Mouse (Mus musculus) MEL (cell line): ENCODE measurements around the gene 4930415O20Rik. TPM values are rescaled to one million over a fixed set of nuclear protein-coding genes. Genes with fewer than 3 reads are reported as not detected.

ENCODE experiments used
- DNase-seq: peaks from one replicate; pipeline ENCODE4 v3.0.0; 2011; ENCODE audit warnings: low read depth, low spot score
- H3K27ac ChIP-seq: 2 replicates; pipeline ENCODE4 v1.5.1; 2012; ENCODE audit warnings: low read depth, mild to moderate bottlenecking, control low read depth, low read length, moderate library complexity; ENCODE audit not compliant: control insufficient read depth
- H3K27me3 ChIP-seq, 2 experiments: fragments of 150-350 bp in 1 of 2; sonication (generic) in 1 of 2; 2 replicates each; pipeline ENCODE4 v1.6.1; 2012; ENCODE audit warnings: low read length in 2 of 2, mild to moderate bottlenecking in 2 of 2, improper control_type of control experiment in 1 of 2, moderate library complexity in 1 of 2; ENCODE audit not compliant: insufficient read depth in 2 of 2, control insufficient read depth in 1 of 2
- H3K36me3 ChIP-seq, 2 experiments: 2 replicates each; pipeline ENCODE4 v1.6.1; 2012 to 2014; ENCODE audit warnings: low read length in 2 of 2, improper control_type of control experiment in 1 of 2, inconsistent platforms in 1 of 2, mild to moderate bottlenecking in 1 of 2; ENCODE audit not compliant: insufficient read depth in 2 of 2, control insufficient read depth in 1 of 2
- H3K4me1 ChIP-seq, 2 experiments: fragments of 150-350 bp in 1 of 2; sonication (generic) in 1 of 2; 2 replicates each; pipeline ENCODE4 v1.6.1; 2012; ENCODE audit warnings: low read length in 2 of 2, improper control_type of control experiment in 1 of 2, mild to moderate bottlenecking in 1 of 2; ENCODE audit not compliant: insufficient read depth in 2 of 2, control insufficient read depth in 1 of 2
- H3K4me3 ChIP-seq, 2 experiments: fragments of 150-350 bp in 1 of 2; sonication (generic) in 1 of 2; 2 replicates each; pipeline ENCODE4 v1.5.1; 2012; ENCODE audit warnings: low read depth in 2 of 2, low read length in 2 of 2, mild to moderate bottlenecking in 2 of 2, moderate library complexity in 2 of 2, control low read depth in 1 of 2, improper control_type of control experiment in 1 of 2; ENCODE audit not compliant: control insufficient read depth in 1 of 2, insufficient read depth in 1 of 2
- H3K79me2 ChIP-seq: 2 replicates; pipeline ENCODE4 v1.6.1; 2012; ENCODE audit warnings: mild to moderate bottlenecking, low read length, moderate library complexity; ENCODE audit not compliant: control insufficient read depth, poor library complexity, insufficient read depth
- H3K9ac ChIP-seq: 2 replicates; pipeline ENCODE4 v1.6.1; 2012; ENCODE audit warnings: low read depth, mild to moderate bottlenecking, control low read depth, low read length, moderate library complexity; ENCODE audit not compliant: control insufficient read depth, poor library complexity, severe bottlenecking
- H3K9me3 ChIP-seq: fragments of 150-350 bp; sonication (generic); replicated peaks from 2 replicates; pipeline ENCODE4 v1.6.1; 2012; ENCODE audit warnings: mild to moderate bottlenecking, low read length, improper control_type of control experiment, moderate library complexity; ENCODE audit not compliant: insufficient read depth
- BHLHE40 ChIP-seq: IDR thresholded peaks from 2 replicates; pipeline ENCODE4 v1.6.1; 2012; ENCODE audit warnings: low read depth, mild to moderate bottlenecking, inconsistent platforms, low read length, improper control_type of control experiment, borderline replicate concordance
- CHD2 ChIP-seq: IDR thresholded peaks from 2 replicates; pipeline ENCODE4 v1.6.1; 2011; ENCODE audit warnings: low read length, improper control_type of control experiment
- ETS1 ChIP-seq: IDR thresholded peaks from 2 replicates; pipeline ENCODE4 v1.6.1; 2012; ENCODE audit warnings: low read depth, mild to moderate bottlenecking, inconsistent platforms, low read length, improper control_type of control experiment, moderate library complexity
- KAT2A ChIP-seq: conservative IDR thresholded peaks from 2 replicates; pipeline ENCODE4 v1.6.1; 2012; ENCODE audit warnings: low read depth, low read length, improper control_type of control experiment, inconsistent platforms
- MAFK ChIP-seq: IDR thresholded peaks from 2 replicates; pipeline ENCODE4 v1.6.1; 2011; ENCODE audit warnings: low read depth, mild to moderate bottlenecking, low read length, improper control_type of control experiment, borderline replicate concordance
- MXI1 ChIP-seq: IDR thresholded peaks from 2 replicates; pipeline ENCODE4 v1.6.1; 2011; ENCODE audit warnings: mild to moderate bottlenecking, low read depth, low read length, improper control_type of control experiment
- NRF1 ChIP-seq: IDR thresholded peaks from 2 replicates; pipeline ENCODE4 v1.6.1; 2014; ENCODE audit warnings: low read depth, mild to moderate bottlenecking, inconsistent platforms, low read length, improper control_type of control experiment, moderate library complexity; ENCODE audit not compliant: poor library complexity, insufficient read depth, severe bottlenecking
- RAD21 ChIP-seq: IDR thresholded peaks from 2 replicates; pipeline ENCODE4 v1.6.1; 2011; ENCODE audit warnings: mild to moderate bottlenecking, low read depth, low read length, improper control_type of control experiment
- USF1 ChIP-seq: IDR thresholded peaks from 2 replicates; pipeline ENCODE4 v1.6.1; 2014; ENCODE audit warnings: low read depth, mild to moderate bottlenecking, inconsistent platforms, low read length, improper control_type of control experiment, moderate library complexity
- polyA plus RNA-seq, 2 experiments: library from polyadenylated mRNA; stranded (reverse) in 1 of 2; unstranded in 1 of 2; fragments of >175 nt in 1 of 2; fragments of >200 nt in 1 of 2; gene quantifications; 2 replicates each; pipeline versions ENCODE4 v1.2.1 to v1.2.4; 2012; ENCODE audit warnings: low replicate concordance in 2 of 2, low read depth in 1 of 2; ENCODE audit not compliant: insufficient read length in 2 of 2, insufficient read depth in 1 of 2, missing spikeins in 1 of 2
- total RNA-seq: library from RNA; depleted of rRNA; stranded (reverse); fragments of 300-350 nt; gene quantifications from 2 replicates; pipeline ENCODE4 v1.2.3, GENCODE M21; 2012

The 4930415O20Rik gene
- total and polyA plus RNA-seq, 3 experiments, result 0.31 to 0.50 TPM; not detected in 1

GRCm38 (mm10) chr15:98622721-98623120 lies 51.9 kb downstream of the 4930415O20Rik start:
- H3K27ac ChIP-seq, result no peak overlapping the region
- no peak for DNase-seq
- H3K4me1 ChIP-seq, result no peaks in the 10 kb centered on the region
- peaks cover 17 to 29% of the 10 kb centered on the region in 2 experiments for H3K27me3 ChIP-seq
- H3K4me3 ChIP-seq, result no peak overlapping the region
- H3K9me3 ChIP-seq, result no peaks in the 10 kb centered on the region
- no peaks in the 10 kb centered on the region for H3K79me2 ChIP-seq
- no peak overlapping the region for H3K9ac ChIP-seq
- TF ChIP-seq MAFK (no peak), NRF1 (no peak), KAT2A (no peak), RAD21 (no peak), ETS1 (no peak)
- no peaks in the 10 kb centered on the region for H3K36me3 ChIP-seq

- Histone ChIP-seq H3K27ac (no peak overlapping the region), H3K36me3 (no peaks in the 10 kb centered on the region), H3K4me1 (no peaks in the 10 kb centered on the region), H3K79me2 (no peaks in the 10 kb centered on the region), H3K27me3 (peaks cover 20 to 34% of the 10 kb centered on the region in 2 experiments), H3K9ac (no peak overlapping the region), H3K9me3 (no peaks in the 10 kb centered on the region), H3K4me3 (no peak overlapping the region)
- TF ChIP-seq KAT2A (no peak), MXI1 (peak; percentile 20; the same call in 1 of the 2 replicates)
- no peak for DNase-seq
Observed at GRCm38 (mm10) chr15:98623361-98623821, 52.6 kb downstream of the 4930415O20Rik start.

- Histone ChIP-seq H3K9ac (no peak overlapping the region), H3K4me1 (no peaks in the 10 kb centered on the region), H3K9me3 (no peaks in the 10 kb centered on the region), H3K4me3 (no peak overlapping the region), H3K27ac (no peak overlapping the region), H3K36me3 (no peaks in the 10 kb centered on the region), H3K27me3 (peaks cover 19 to 30% of the 10 kb centered on the region in 2 experiments), H3K79me2 (no peaks in the 10 kb centered on the region)
- TF ChIP-seq CHD2 (no peak), USF1 (no peak), BHLHE40 (no peak)
- DNase-seq, result no peak
Observed at GRCm38 (mm10) chr15:98626078-98626477, 55.3 kb downstream of the 4930415O20Rik start.
